Comparison of ENCODE assay signal across 29 mouse cellular contexts in genomic region chr16:74723217-74723616, GRCm38 (mm10).
"Had no signal": no experiment of that assay in that cellular context is flagged by ENCODE, and none has a peak within 500 bp of the region (broad histone marks: within the 10 kb centered on the region; RNA-seq: fewer than 3 reads in every experiment).

No protein-coding gene starts in this region.

- DNase-seq: layer of hippocampus, postnatal 36 days; left cerebral cortex, postnatal 4 days; liver; liver, embryonic 13.5 days; liver, postnatal 0 days; lung, adult 18-20 months; lung, adult 2 months; lung, embryonic 14.5 days; lung, postnatal 10 days; lung, postnatal 14 days; lung, postnatal 36 days; lung, postnatal 4 days; midbrain, embryonic 14.5 days had no signal

- H3K4me1 ChIP-seq: limb, embryonic 12.5 days; limb, embryonic 15.5 days; liver, embryonic 12.5 days; liver, embryonic 13.5 days; liver, embryonic 15.5 days; lung, embryonic 15.5 days; megakaryocyte, embryonic 14.5 days; midbrain, embryonic 10.5 days; midbrain, embryonic 12.5 days; midbrain, embryonic 13.5 days; midbrain, embryonic 15.5 days had no signal

- H3K4me2 ChIP-seq: limb, embryonic 12.5 days; limb, embryonic 15.5 days; liver, embryonic 11.5 days; liver, embryonic 12.5 days; liver, embryonic 13.5 days; liver, embryonic 15.5 days; lung, embryonic 14.5 days; lung, embryonic 15.5 days; midbrain, embryonic 12.5 days; midbrain, embryonic 13.5 days; midbrain, embryonic 15.5 days had no signal

- H3K4me3 ChIP-seq: left cerebral cortex, adult 2 months; limb, embryonic 12.5 days; limb, embryonic 15.5 days; liver, embryonic 12.5 days; liver, embryonic 13.5 days; liver, embryonic 15.5 days; lung, embryonic 15.5 days; megakaryocyte, embryonic 14.5 days; midbrain, embryonic 10.5 days; midbrain, embryonic 12.5 days; midbrain, embryonic 13.5 days; midbrain, embryonic 15.5 days had no signal

- H3K27me3 ChIP-seq: limb, embryonic 12.5 days; limb, embryonic 15.5 days; liver, embryonic 12.5 days; liver, embryonic 13.5 days; liver, embryonic 15.5 days; lung, embryonic 15.5 days; megakaryocyte, embryonic 14.5 days; midbrain, embryonic 12.5 days; midbrain, embryonic 13.5 days; midbrain, embryonic 15.5 days had no signal

- ATAC-seq: liver, embryonic 12.5 days; liver, postnatal 0 days; lung, postnatal 0 days; midbrain, embryonic 13.5 days; midbrain, embryonic 15.5 days; midbrain, embryonic 16.5 days had no signal

- H3K9ac ChIP-seq: limb, embryonic 12.5 days; limb, embryonic 15.5 days; liver, embryonic 12.5 days; liver, embryonic 13.5 days; liver, embryonic 14.5 days; liver, embryonic 15.5 days; liver, postnatal 0 days; lung, embryonic 14.5 days; lung, embryonic 15.5 days; midbrain, embryonic 12.5 days; midbrain, embryonic 13.5 days; midbrain, embryonic 15.5 days had no signal

- H3K27ac ChIP-seq: left cerebral cortex, adult 2 months; limb, embryonic 12.5 days; limb, embryonic 15.5 days; liver, embryonic 12.5 days; liver, embryonic 13.5 days; liver, embryonic 14.5 days; liver, embryonic 15.5 days; lung, embryonic 15.5 days; macrophage; midbrain, embryonic 10.5 days; midbrain, embryonic 12.5 days; midbrain, embryonic 13.5 days; midbrain, embryonic 15.5 days had no signal

- H3K36me3 ChIP-seq: limb, embryonic 12.5 days; limb, embryonic 15.5 days; liver, embryonic 12.5 days; liver, embryonic 13.5 days; liver, embryonic 15.5 days; lung, embryonic 15.5 days; midbrain, embryonic 10.5 days; midbrain, embryonic 12.5 days; midbrain, embryonic 13.5 days; midbrain, embryonic 15.5 days had no signal

- H3K9me3 ChIP-seq: limb, embryonic 12.5 days; limb, embryonic 15.5 days; liver, embryonic 12.5 days; liver, embryonic 13.5 days; liver, embryonic 15.5 days; lung, embryonic 15.5 days; megakaryocyte, embryonic 14.5 days; midbrain, embryonic 10.5 days; midbrain, embryonic 12.5 days; midbrain, embryonic 13.5 days; midbrain, embryonic 15.5 days had no signal
